Mouse (Mus musculus): ENCODE measurements around the gene Fam83b. TPM values are rescaled to one million over a fixed set of nuclear protein-coding genes. Genes with fewer than 3 reads are reported as not detected.

Gene Fam83b
- total and polyA plus RNA-seq, 3 experiments: not detected

DNA sequence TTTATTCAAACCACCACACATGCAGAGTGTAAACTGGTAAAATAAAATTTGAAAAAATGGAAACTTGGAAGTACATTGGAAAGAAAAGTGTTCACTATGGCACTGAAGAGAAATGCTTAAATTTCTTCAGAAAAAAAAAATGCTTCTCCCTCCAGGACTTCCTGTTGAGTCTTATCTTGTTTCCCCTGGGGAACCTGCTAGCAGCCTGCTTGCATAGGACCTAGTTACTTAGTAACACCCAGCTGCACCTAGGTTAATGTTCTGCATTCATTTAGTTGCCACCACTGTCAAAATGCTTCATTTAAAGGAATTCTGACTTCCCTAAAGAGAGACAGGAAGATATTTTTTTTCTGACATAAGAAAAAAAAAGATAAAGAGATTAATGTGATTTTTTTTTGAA is 61.3 kb downstream of the Fam83b start:
- Histone ChIP-seq H3K4me3 (ENCODE audit: control insufficient read depth in 1 of 2, insufficient read depth in 1 of 2, low read depth in 2 of 2, low read length in 2 of 2) (no peak overlapping the region), H3K79me2 (ENCODE audit: control insufficient read depth, insufficient read depth, low read length, poor library complexity) (no peaks in the 10 kb centered on the region), H3K4me1 (ENCODE audit: control insufficient read depth in 1 of 2, insufficient read depth in 2 of 2, low read length in 2 of 2) (no peaks in the 10 kb centered on the region), H3K27me3 (ENCODE audit: control insufficient read depth in 1 of 2, insufficient read depth in 2 of 2, low read length in 2 of 2) (no peaks in the 10 kb centered on the region), H3K36me3 (ENCODE audit: control insufficient read depth in 1 of 2, insufficient read depth in 2 of 2, low read length in 2 of 2) (no peaks in the 10 kb centered on the region), H3K9ac (ENCODE audit: control insufficient read depth, low read depth, low read length, poor library complexity, severe bottlenecking) (no peak overlapping the region), H3K9me3 (replicated peaks; ENCODE audit: insufficient read depth, low read length) (no peaks in the 10 kb centered on the region), H3K27ac (ENCODE audit: control insufficient read depth, low read depth, low read length) (no peak overlapping the region)
- no peak for DNase-seq (ENCODE audit: low read depth, low spot score)
- no peak for TF ChIP-seq MAZ (IDR thresholded peaks at IDR 0.05; ENCODE audit: low read depth, low read length)
- TF ChIP-seq TAL1 (IDR thresholded peaks at IDR 0.05; ENCODE audit: low read length): no peak
- no peak for TF ChIP-seq RCOR1 (IDR thresholded peaks at IDR 0.05; ENCODE audit: low read depth, low read length)
- no peak for TF ChIP-seq MAFK (IDR thresholded peaks at IDR 0.05; ENCODE audit: borderline replicate concordance, low read depth, low read length)
- TF ChIP-seq TCF12 (IDR thresholded peaks at IDR 0.05; ENCODE audit: low read depth, low read length): no peak
- TF ChIP-seq MYB (IDR thresholded peaks at IDR 0.05; ENCODE audit: low read depth, low read length): no peak

DNA sequence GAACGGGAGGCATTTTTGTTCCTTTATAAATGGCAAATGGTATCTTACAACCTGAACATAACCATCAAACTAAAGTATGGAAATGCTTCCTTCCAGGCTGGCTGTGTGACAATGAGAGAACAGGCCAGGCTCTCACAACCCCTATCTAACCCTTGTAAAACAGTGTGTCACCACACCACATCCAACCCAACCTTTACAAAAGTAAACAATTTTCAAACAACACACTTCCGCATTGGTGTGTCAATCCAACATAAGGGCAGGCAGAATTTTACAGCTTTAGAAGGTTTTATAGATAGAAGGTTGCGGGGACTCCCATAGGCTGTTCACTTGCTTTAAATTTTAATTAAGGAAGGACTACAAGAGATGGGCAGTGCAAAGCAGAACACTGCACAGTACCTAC is 77.2 kb downstream of the Fam83b start:
- Histone ChIP-seq H3K27ac (ENCODE audit: control insufficient read depth, low read depth, low read length) (no peak overlapping the region), H3K4me3 (ENCODE audit: control insufficient read depth in 1 of 2, insufficient read depth in 1 of 2, low read depth in 2 of 2, low read length in 2 of 2) (no peak overlapping the region), H3K27me3 (ENCODE audit: control insufficient read depth in 1 of 2, insufficient read depth in 2 of 2, low read length in 2 of 2) (no peaks in the 10 kb centered on the region), H3K9ac (ENCODE audit: control insufficient read depth, low read depth, low read length, poor library complexity, severe bottlenecking) (no peak overlapping the region), H3K9me3 (replicated peaks; ENCODE audit: insufficient read depth, low read length) (no peaks in the 10 kb centered on the region), H3K36me3 (ENCODE audit: control insufficient read depth in 1 of 2, insufficient read depth in 2 of 2, low read length in 2 of 2) (no peaks in the 10 kb centered on the region), H3K79me2 (ENCODE audit: control insufficient read depth, insufficient read depth, low read length, poor library complexity) (no peaks in the 10 kb centered on the region), H3K4me1 (ENCODE audit: control insufficient read depth in 1 of 2, insufficient read depth in 2 of 2, low read length in 2 of 2) (no peaks in the 10 kb centered on the region)
- no peak for DNase-seq (ENCODE audit: low read depth, low spot score)
- TF ChIP-seq CHD1 (IDR thresholded peaks at IDR 0.05; ENCODE audit: low read depth, low read length) (no peak), NELFE (IDR thresholded peaks at IDR 0.05; ENCODE audit: low read depth, low read length) (no peak), JUND (IDR thresholded peaks at IDR 0.05; ENCODE audit: low read depth, low read length) (no peak), ZC3H11A (IDR thresholded peaks at IDR 0.05; ENCODE audit: low read depth, low read length) (no peak), UBTF (IDR thresholded peaks at IDR 0.05; ENCODE audit: borderline replicate concordance, insufficient read depth, low read depth, low read length) (no peak), MYB (IDR thresholded peaks at IDR 0.05; ENCODE audit: low read depth, low read length) (no peak), CHD2 (IDR thresholded peaks at IDR 0.05; ENCODE audit: low read length) (no peak), POLR2AphosphoS5 (IDR thresholded peaks at IDR 0.05; ENCODE audit: borderline replicate concordance, low read depth, low read length) (no peak), E2F4 (IDR thresholded peaks at IDR 0.05; ENCODE audit: borderline replicate concordance, low read depth, low read length) (no peak), MEF2A (IDR thresholded peaks at IDR 0.05; ENCODE audit: extremely low read depth, insufficient replicate concordance, low read depth, low read length, poor library complexity, severe bottlenecking) (no peak), USF2 (IDR thresholded peaks at IDR 0.05; ENCODE audit: borderline replicate concordance in 1 of 2, insufficient read depth in 1 of 2, low read depth in 1 of 2, low read length in 2 of 2) (no peak), BHLHE40 (IDR thresholded peaks at IDR 0.05; ENCODE audit: borderline replicate concordance, low read depth, low read length) (no peak), SIN3A (IDR thresholded peaks at IDR 0.05; ENCODE audit: low read length) (no peak), TCF12 (IDR thresholded peaks at IDR 0.05; ENCODE audit: low read depth, low read length) (no peak), ZNF384 (IDR thresholded peaks at IDR 0.05; ENCODE audit: low read depth, low read length) (no peak), SMC3 (IDR thresholded peaks at IDR 0.05; ENCODE audit: low read depth, low read length) (no peak), ZKSCAN1 (IDR thresholded peaks at IDR 0.05; ENCODE audit: low read depth, low read length) (no peak), GATA1 (IDR thresholded peaks at IDR 0.05; ENCODE audit: low read depth, low read length) (no peak)

Measured in MEL (cell line).